Mouse (Mus musculus) central nervous system, embryonic 11.5 days (tissue): Measurements from ENCODE around the gene Wdr48. TPM values are rescaled to one million over a fixed set of nuclear protein-coding genes. Genes with fewer than 3 reads are reported as not detected.

Experiments
- polyA plus RNA-seq: library from polyadenylated mRNA; depleted of rRNA; stranded (reverse); fragments of >200 nt; gene quantifications from 2 replicates; pipeline ENCODE4 v1.2.3, GENCODE M21; 2012; rRNA removed

Wdr48 gene
- polyA plus RNA-seq = 66.8 and 74.7 TPM in 2 replicates

GRCm38 (mm10) chr9:119894339-119895009 lies at the start of gene Wdr48:
Gene Wdr48, plus strand, starts transcription at chr9:119894878.

GRCm38 (mm10) chr9:119937005-119937773 lies 42.5 kb downstream of the Wdr48 start, which contains the start of the genes Gorasp1 and Ttc21a:
Gene Gorasp1, minus strand, starts transcription at chr9:119937565.
Gene Ttc21a, plus strand, starts transcription at chr9:119937606.

Other genes starting within 250 kb of the Wdr48 start
- gene Scn10a, start 175.6 kb upstream of the Wdr48 start, polyA plus RNA-seq = 0.42 and 0.67 TPM in 2 replicates
- 0.31 and 0.40 TPM in 2 replicates for gene Scn11a, start 69.4 kb upstream of the Wdr48 start, polyA plus RNA-seq
- gene Gorasp1, start 42.7 kb downstream of the Wdr48 start, polyA plus RNA-seq = 13.2 and 16.4 TPM in 2 replicates
- gene Ttc21a, start 42.7 kb downstream of the Wdr48 start, polyA plus RNA-seq = 0.42 and 0.47 TPM in 2 replicates
- 4.1 and 4.9 TPM in 2 replicates for gene Csrnp1, start 89.8 kb downstream of the Wdr48 start, polyA plus RNA-seq
- gene Xirp1, start 128.7 kb downstream of the Wdr48 start, polyA plus RNA-seq = 0.37 and 0.86 TPM in 2 replicates
- gene Cx3cr1, start 175.0 kb downstream of the Wdr48 start, polyA plus RNA-seq = 2.8 and 4.7 TPM in 2 replicates
- not detected in 2 replicates for gene Ccr8, start 197.2 kb downstream of the Wdr48 start, polyA plus RNA-seq
- gene Slc25a38, start 215.5 kb downstream of the Wdr48 start, polyA plus RNA-seq = 34.7 and 35.3 TPM in 2 replicates
- gene Rpsa, start 232.8 kb downstream of the Wdr48 start, polyA plus RNA-seq = 2,315 and 2,737 TPM in 2 replicates